Mouse (Mus musculus) WW6 (cell line): ENCODE measurements around the gene Rcsd1.
"Not testable (repeated sequence)": the region's sequence is repeated elsewhere in the genome, so short reads cannot be mapped to it uniquely, and the experiment has no call there.

Source experiments
- DNase-seq: peaks from one replicate; pipeline ENCODE4 v3.0.0-alpha.2; 2013; ENCODE audit warnings: low read depth, low spot score

Gene Rcsd1

DNA sequence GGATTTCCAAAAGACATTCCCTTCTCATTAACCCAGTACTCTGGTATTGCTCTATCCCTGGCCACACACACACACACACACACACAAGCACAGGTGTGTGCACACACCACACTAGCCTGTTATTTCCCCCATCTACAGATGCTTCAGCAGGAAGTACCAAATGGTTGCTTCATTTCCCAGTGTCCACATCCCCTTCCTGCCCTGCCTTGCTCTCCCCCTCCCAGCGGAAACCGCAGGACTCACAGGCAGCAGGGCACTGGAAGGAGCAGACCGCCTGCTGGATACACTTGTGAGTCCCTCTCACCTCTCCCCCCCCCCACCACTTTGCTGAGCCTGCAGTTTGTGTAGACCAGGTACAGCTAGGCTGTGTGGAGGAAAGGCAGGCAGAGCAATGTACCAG lies 18.0 kb downstream of the Rcsd1 start:
- no peak for DNase-seq

DNA sequence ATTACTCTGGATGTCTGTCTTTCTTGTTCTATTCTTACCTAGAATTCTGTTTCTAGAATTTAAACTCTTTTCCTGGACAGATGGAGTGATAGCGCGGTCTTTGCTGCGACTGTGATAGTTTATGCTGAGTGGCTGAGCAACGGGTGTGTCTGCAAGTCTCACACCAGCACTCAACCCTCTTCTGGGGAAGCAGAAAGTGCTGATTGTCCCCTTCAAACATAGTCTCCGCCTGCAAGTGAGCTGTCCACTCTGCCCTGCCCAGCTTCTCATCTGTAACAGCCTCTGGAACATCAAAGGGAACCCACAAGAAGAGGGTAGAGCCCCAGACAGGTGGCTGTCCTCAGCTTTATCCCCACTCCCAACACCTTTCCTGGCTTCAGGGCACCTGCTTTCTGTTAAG lies 19.7 kb downstream of the Rcsd1 start:
- no peak for DNase-seq

- DNase-seq = no peak
Measured at GRCm38 (mm10) chr1:165687861-165688260, 21.7 kb downstream of the Rcsd1 start.

GRCm38 (mm10) chr1:165686963-165687362 lies 22.6 kb downstream of the Rcsd1 start:
- no peak for DNase-seq

GRCm38 (mm10) chr1:165686349-165686748 lies 23.2 kb downstream of the Rcsd1 start:
- no peak for DNase-seq

- no peak for DNase-seq
Measured at GRCm38 (mm10) chr1:165684261-165685203, 25.0 kb downstream of the Rcsd1 start.

DNA sequence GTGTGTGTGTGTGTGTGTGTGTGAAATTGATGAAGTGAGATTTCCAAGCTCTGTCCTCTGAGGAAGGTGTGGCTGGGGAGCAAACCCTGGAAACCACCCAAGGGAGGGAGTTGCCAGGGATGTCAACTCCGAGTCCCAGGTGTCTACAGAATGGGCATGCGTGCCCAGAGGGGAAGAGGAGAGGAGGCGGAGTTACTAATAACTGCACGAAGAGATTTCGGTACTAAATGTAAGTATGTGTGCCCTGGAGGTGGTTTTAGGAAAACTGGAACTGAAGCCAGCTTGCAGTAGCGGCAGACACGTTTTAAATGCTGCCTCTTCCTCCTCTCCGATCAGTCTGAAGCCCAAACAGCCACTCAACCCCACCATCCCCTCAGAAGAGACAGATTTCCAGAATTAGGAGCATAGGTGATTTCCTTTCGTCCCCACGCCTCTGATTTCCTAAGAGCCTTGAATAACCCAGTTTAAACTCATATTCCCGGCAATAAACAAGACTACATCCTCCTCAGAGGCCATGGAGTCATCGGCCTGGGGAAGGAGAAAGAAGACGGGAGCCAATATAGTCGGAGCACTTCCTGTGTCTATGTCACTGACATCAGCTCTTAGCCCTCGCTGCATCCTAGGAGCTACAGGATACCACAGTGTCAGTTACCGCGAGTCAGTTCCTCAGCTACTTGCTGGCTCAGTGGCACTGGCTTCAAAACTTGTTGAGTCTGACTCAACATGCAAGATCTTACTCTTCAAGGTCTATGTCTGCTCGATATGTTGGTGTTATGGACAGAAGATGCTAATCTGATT lies 27.3 kb downstream of the Rcsd1 start:
- no peak for DNase-seq

GRCm38 (mm10) chr1:165681045-165681794 lies 28.3 kb downstream of the Rcsd1 start:
- DNase-seq = no peak

DNA sequence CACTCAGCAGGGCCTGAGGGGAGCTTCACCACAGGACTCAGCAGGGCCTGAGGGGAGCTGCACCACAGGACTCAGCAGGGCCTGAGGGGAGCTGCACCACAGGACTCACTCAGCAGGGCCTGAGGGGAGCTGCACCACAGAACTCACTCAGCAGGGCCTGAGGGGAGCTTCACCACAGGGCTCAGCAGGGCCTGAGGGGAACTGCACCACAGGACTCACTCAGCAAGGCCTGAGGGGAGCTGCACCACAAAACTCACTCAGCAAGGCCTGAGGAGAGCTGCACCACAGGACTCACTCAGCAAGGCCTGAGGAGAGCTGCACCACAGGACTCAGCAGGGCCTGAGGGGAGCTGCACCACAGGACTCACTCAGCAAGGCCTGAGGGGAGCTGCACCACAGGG lies 29.5 kb downstream of the Rcsd1 start:
- DNase-seq = not testable (repeated sequence)

GRCm38 (mm10) chr1:165679618-165679997 lies 29.9 kb downstream of the Rcsd1 start:
- DNase-seq = no peak

DNA sequence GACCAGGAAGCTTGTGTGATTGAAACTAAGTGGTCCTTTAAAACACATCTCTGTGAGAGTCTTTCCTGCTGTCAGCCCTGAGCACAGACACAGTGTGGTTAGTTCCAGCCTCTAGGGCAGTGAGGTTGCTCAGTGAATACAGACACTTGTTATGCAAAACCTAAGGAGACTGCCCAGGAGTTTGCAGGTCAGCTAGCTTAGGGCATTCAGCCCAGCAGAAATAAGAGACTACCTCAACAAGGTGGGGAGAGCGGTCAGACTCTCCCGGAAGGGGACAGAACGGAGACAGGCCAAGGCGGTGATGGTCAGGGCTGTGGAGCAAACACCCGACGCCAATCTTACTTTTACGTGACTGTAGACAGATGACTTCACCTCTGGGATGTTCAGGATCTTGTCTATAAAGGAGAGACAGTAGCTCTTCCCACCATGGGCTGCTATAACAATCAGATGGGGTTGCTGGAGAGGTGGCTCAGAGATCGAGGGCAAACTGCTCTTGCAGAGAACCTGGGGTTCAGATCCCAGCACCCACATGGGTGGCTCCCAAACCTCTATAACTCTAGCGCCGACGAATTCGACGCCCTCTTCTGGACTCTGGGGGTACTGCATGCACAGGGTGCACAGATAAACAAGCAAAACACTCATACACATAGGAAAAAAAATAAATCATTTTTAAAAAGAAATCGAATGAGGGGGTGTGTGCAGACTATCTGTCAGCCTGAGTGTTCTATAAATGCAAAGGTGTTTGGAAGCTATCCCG lies 30.5 kb downstream of the Rcsd1 start:
- no peak for DNase-seq

DNA sequence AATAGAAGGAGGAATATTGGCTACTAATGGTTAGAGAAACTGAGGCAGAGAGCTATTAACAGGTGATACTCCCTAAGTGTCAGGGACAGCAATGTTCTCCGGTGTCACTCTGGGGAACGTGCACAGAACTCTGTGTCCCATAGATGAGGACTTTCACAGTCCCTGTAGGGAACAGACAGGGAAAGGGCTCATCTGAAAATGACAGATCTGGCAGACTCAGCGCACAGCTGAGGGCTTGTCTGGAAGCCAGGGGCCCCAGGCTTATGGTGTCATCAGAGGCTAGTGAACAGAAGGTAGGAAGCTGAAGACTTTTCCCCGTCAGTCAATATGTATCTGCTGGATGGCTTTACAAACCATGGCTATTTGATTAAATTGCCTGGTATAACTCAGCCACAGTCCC lies 32.0 kb downstream of the Rcsd1 start:
- no peak for DNase-seq

DNA sequence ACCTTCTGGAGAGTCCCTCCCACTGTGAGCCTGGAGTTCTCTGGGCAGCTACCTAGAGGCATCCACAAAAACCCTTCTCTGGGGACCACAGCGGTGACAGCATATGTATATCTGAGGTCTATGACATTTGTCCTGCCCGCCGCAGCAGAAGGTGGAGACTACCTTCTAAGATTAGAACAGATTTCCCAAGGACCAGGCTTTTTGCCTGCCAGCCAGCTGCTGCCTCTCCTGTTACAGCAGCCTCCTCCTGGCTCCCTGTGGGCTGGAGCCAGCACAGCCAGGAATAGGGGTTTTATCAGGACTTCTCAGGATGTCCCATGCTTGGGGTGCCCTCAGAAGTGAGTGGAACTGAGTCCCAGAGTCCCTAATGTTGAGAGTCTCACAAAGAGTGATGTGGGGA lies 32.6 kb downstream of the Rcsd1 start:
- DNase-seq = no peak

DNA sequence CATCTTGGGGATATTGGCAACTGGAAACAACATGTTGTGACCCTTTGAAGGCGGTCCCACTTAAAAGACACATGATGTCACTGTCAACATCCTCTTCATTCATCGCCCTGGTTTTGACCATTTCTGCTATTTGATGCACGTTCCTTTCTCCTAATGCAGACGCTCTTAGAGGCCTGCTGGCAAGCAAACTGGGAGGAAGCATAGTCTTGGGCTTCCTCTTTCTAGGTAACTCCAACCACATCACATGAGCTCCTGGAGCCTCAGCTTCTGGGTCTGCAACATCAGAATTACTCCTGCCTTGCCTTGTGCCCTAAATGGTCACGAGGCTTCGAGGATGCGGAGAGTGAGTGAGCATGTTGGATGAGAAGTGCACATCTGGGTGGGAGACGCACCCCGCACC lies 34.4 kb downstream of the Rcsd1 start:
- no peak for DNase-seq

- no peak for DNase-seq
Measured at GRCm38 (mm10) chr1:165672355-165672754, 37.2 kb downstream of the Rcsd1 start.

DNA sequence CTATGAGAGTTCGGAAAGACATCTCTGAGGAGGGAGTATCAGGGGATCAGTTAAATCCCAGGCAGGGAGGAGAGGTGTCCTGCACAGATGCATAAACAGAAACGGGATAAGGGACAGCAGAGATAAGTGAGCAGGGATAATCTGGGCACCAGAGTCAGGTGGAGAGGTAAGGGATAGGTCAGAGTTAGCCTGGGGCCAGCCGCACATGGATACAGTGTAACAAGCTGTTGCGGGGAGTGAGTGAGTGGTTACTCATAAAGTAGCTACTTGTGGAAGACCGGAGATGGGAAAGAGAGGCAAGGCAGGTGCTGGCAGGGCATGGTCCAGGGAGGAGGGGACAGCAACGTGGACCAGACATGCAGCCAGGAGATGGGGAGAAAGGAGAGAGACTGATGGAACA lies 39.5 kb downstream of the Rcsd1 start:
- no peak for DNase-seq

GRCm38 (mm10) chr1:165668904-165669303 lies 40.7 kb downstream of the Rcsd1 start:
- DNase-seq = no peak

DNA sequence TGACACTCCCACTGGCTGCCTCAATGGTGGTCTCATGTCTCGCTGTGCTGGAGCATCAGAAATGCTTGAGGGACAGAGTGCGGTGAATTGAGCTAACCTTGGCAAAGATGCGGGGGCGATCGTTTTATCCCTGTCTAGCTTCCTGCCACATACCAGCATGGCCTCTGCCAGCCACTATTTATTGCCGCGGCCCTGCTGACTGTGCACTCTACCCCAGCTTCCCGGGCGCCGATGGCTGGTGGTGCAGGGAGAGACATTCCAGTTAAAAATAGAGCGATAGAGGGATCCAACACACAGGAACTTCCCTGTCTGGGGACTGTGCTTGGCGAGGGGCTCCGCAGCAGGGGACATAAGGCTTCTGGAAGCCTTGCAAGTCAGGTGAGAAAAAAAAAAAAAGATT lies 42.2 kb downstream of the Rcsd1 start:
- DNase-seq = no peak

DNA sequence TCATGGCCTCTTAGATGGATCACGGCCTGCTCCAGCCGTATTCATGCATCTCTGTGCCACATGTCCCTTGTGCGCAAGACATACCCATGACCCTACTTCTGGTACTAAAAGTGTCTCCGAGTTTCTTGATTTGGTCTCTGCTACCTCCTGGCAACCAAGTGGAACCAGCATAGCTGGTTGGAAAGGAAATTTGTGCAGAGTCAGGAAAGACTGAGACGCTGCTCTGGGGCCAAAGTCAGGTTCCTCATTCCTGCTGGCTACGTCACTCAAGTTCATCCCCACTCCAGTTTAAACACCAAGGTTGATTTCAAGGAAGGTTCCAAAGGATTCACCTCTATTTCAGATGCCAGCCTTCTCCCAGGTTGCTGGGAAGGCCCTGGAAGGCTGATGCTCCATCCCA lies 42.6 kb downstream of the Rcsd1 start:
- no peak for DNase-seq

DNA sequence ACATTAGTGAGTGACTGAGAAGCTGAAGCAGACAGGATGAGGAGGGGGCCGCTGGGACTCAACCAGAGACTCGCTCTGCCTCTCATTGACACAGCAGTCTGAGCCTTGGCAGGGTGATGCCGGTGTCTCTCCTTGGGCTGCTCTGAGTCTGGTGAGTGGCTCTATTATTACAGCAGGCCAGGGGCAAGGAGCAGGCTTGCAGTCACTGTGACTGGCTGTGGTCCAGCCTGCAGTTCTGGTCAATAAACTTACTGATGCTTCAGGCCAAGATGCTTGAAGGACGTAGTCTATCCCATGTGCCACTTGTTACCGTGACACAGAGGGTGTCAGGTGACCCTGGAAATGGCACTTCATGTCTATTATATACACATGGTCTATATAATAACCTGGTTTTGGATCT lies 43.8 kb downstream of the Rcsd1 start:
- no peak for DNase-seq

DNA sequence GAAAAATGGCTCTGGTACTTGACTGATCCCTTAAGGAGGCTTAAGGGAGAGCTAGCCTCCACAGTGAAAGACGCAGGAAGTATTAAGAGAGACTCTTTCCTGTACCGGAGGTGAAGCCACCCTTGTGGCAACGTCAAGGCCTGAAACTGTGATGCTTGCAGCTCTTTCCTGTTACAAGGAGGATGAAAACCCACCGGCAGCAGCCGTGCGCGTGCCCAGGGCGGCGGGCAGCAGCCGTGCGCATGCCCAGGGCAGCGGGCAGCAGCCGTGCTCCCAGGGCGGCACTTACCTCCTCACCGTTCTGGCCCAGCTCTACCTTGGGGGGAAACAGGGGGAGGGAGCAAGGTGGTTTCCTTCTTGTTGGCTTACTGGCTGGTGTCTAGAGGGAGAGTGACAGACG lies 46.3 kb downstream of the Rcsd1 start:
- no peak for DNase-seq
